Mouse (Mus musculus): Measurements from ENCODE around the gene Cyp2d11.

The Cyp2d11 gene

DNA sequence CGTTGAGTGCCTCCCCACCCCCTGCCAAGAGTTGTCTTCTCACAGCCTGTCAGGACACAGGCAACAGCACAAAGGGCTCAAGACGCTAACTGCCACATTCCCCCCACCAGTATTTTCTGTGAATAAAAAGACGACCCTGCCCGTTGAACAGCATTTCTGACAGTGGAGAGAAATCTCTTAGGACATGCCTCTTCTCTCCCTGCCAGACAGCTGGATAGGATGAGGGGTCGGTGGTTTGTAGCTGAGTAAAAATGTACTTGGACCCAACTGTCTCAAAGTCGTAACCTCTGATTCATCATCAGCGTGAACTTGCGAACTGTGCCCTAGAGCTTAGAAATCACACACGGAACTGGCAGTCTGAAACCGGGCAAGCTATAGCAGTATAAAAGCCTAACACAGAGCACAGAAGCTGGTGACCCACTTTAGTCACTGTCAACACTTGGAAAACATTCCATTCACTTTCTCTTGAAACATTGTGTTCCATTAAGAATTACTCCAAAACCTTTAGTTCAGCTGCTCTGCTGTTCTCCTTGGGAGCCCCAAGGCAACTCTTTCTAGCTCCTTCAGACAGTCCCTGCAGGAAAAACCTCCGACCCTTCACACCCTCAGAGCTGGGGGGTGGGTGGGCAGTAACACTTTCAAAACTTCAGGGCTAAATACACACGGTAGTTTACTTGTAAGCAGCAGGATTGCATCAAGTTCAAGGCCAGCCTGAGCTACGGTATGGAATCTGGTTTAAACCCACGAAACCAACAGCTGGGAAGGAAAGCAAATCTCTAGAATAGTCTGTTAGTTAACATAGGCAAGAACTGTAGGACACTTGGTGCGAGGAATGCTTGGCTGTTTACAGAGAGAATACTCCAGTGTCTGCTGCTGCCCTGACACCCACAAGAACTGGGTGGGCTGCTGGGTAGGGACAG lies 15.3 kb downstream of the Cyp2d11 start:
- TF ChIP-seq POU5F1 (IDR thresholded peaks at IDR 0.05; ENCODE audit: borderline replicate concordance, low read length) (no peak), CTCF (conservative IDR thresholded peaks at IDR 0.05; ENCODE audit: low read length) (no peak), NANOG (IDR thresholded peaks at IDR 0.05; ENCODE audit: borderline replicate concordance, low read length) (no peak)
- Histone ChIP-seq H3K4me1 (replicated peaks; ENCODE audit: low read depth, low read length) (peaks cover 28% of the 10 kb centered on the region), H3K9me3 (ENCODE audit: low read length) (peaks cover 18% of the 10 kb centered on the region), H3K4me3 (replicated peaks; ENCODE audit: low read length) (no peak overlapping the region), H3K27me3 (ENCODE audit: insufficient read depth, low read length) (peaks cover 18% of the 10 kb centered on the region), H3K36me3 (ENCODE audit: insufficient read depth, low read length) (no peaks in the 10 kb centered on the region)

- Histone ChIP-seq H3K9me3 (ENCODE audit: low read length) (peaks cover 9% of the 10 kb centered on the region), H3K27me3 (ENCODE audit: insufficient read depth, low read length) (peaks cover 23% of the 10 kb centered on the region), H3K4me3 (replicated peaks; ENCODE audit: low read length) (no peak overlapping the region), H3K4me1 (replicated peaks; ENCODE audit: low read depth, low read length) (peaks cover 31% of the 10 kb centered on the region), H3K36me3 (ENCODE audit: insufficient read depth, low read length) (no peaks in the 10 kb centered on the region)
- TF ChIP-seq CTCF (conservative IDR thresholded peaks at IDR 0.05; ENCODE audit: low read length) (no peak), POU5F1 (IDR thresholded peaks at IDR 0.05; ENCODE audit: borderline replicate concordance, low read length) (no peak), NANOG (IDR thresholded peaks at IDR 0.05; ENCODE audit: borderline replicate concordance, low read length) (no peak)
Observed at GRCm38 (mm10) chr15:82377701-82378100, 16.1 kb downstream of the Cyp2d11 start.

DNA sequence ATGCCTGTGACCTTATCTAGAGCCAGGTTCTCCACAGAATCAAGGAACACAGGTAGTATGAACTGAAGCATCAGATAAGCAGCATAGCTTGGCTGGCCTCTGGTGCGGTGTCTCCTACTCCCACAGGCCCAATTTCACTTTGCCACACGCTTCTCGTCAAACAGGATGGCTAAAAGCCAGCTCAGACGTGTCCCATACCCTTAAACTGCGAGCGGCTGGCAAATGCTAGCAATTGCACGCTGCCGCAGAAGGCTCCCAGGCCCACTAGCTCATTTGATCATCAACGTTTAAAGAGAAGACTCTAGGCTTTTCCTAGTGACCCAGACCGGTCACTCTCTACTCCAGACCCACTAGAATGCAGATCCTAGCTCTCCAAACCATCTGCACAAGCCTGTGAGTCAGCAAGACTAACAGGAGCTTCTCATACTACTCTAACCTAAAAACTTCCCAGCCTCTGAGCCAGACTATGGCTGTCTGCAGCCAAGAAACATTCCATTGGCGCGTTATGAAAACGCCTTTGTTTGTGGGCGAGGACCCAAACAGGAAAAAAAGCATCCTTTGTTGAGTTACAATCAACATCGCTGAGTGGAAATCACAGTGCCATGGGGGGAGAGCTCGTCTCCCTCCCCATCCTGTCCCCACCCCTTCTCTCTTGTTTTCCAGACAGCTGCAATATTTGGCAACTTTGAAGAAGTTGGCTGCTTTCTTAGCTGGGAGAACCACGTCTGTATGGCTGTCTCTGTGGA lies 17.3 kb downstream of the Cyp2d11 start:
- Histone ChIP-seq H3K4me3 (replicated peaks; ENCODE audit: low read length) (no peak overlapping the region), H3K36me3 (ENCODE audit: insufficient read depth, low read length) (no peaks in the 10 kb centered on the region), H3K9me3 (ENCODE audit: low read length) (no peaks in the 10 kb centered on the region), H3K4me1 (replicated peaks; ENCODE audit: low read depth, low read length) (peaks cover 31% of the 10 kb centered on the region), H3K27me3 (ENCODE audit: insufficient read depth, low read length) (peaks cover 23% of the 10 kb centered on the region)
- TF ChIP-seq NANOG (IDR thresholded peaks at IDR 0.05; ENCODE audit: borderline replicate concordance, low read length) (no peak), POU5F1 (IDR thresholded peaks at IDR 0.05; ENCODE audit: borderline replicate concordance, low read length) (no peak), CTCF (conservative IDR thresholded peaks at IDR 0.05; ENCODE audit: low read length) (no peak)

- no peaks in the 10 kb centered on the region for H3K9me3 ChIP-seq (ENCODE audit: low read length)
- TF ChIP-seq NANOG (IDR thresholded peaks at IDR 0.05; ENCODE audit: borderline replicate concordance, low read length) (no peak), POU5F1 (IDR thresholded peaks at IDR 0.05; ENCODE audit: borderline replicate concordance, low read length) (no peak), CTCF (conservative IDR thresholded peaks at IDR 0.05; ENCODE audit: low read length) (no peak)
- peaks cover 30% of the 10 kb centered on the region for H3K4me1 ChIP-seq (replicated peaks; ENCODE audit: low read depth, low read length)
- no peaks in the 10 kb centered on the region for H3K36me3 ChIP-seq (ENCODE audit: insufficient read depth, low read length)
- H3K4me3 ChIP-seq (replicated peaks; ENCODE audit: low read length) = no peak overlapping the region
- H3K27me3 ChIP-seq (ENCODE audit: insufficient read depth, low read length) = peaks cover 23% of the 10 kb centered on the region
Observed at GRCm38 (mm10) chr15:82375855-82376254, 18.0 kb downstream of the Cyp2d11 start.

- no peak for TF ChIP-seq NANOG (IDR thresholded peaks at IDR 0.05; ENCODE audit: borderline replicate concordance, low read length)
- no peak for TF ChIP-seq CTCF (conservative IDR thresholded peaks at IDR 0.05; ENCODE audit: low read length)
- no peak for TF ChIP-seq POU5F1 (IDR thresholded peaks at IDR 0.05; ENCODE audit: borderline replicate concordance, low read length)
- H3K4me1 ChIP-seq (replicated peaks; ENCODE audit: low read depth, low read length) = peaks cover 19% of the 10 kb centered on the region
- H3K27me3 ChIP-seq (ENCODE audit: insufficient read depth, low read length) = peaks cover 18% of the 10 kb centered on the region
- H3K36me3 ChIP-seq (ENCODE audit: insufficient read depth, low read length) = no peaks in the 10 kb centered on the region
- no peak overlapping the region for H3K4me3 ChIP-seq (replicated peaks; ENCODE audit: low read length)
- no peaks in the 10 kb centered on the region for H3K9me3 ChIP-seq (ENCODE audit: low read length)
Observed at GRCm38 (mm10) chr15:82374437-82374836, 19.4 kb downstream of the Cyp2d11 start.

GRCm38 (mm10) chr15:82372991-82373390 lies 20.8 kb downstream of the Cyp2d11 start:
- Histone ChIP-seq H3K9me3 (ENCODE audit: low read length) (no peaks in the 10 kb centered on the region), H3K27me3 (ENCODE audit: insufficient read depth, low read length) (peaks cover 11% of the 10 kb centered on the region), H3K4me3 (replicated peaks; ENCODE audit: low read length) (no peak overlapping the region), H3K36me3 (ENCODE audit: insufficient read depth, low read length) (no peaks in the 10 kb centered on the region), H3K4me1 (replicated peaks; ENCODE audit: low read depth, low read length) (peaks cover 14% of the 10 kb centered on the region)
- TF ChIP-seq CTCF (conservative IDR thresholded peaks at IDR 0.05; ENCODE audit: low read length) = no peak
- TF ChIP-seq NANOG (IDR thresholded peaks at IDR 0.05; ENCODE audit: borderline replicate concordance, low read length) = no peak
- no peak for TF ChIP-seq POU5F1 (IDR thresholded peaks at IDR 0.05; ENCODE audit: borderline replicate concordance, low read length)

- no peak for TF ChIP-seq NANOG (IDR thresholded peaks at IDR 0.05; ENCODE audit: borderline replicate concordance, low read length)
- no peak for TF ChIP-seq POU5F1 (IDR thresholded peaks at IDR 0.05; ENCODE audit: borderline replicate concordance, low read length)
- TF ChIP-seq CTCF (conservative IDR thresholded peaks at IDR 0.05; ENCODE audit: low read length) = no peak
- H3K27me3 ChIP-seq (ENCODE audit: insufficient read depth, low read length) = 0 out of 2 replicates have a peak, but pooled peaks cover 6% of the 10 kb centered on the region
- H3K4me3 ChIP-seq (replicated peaks; ENCODE audit: low read length) = no peak overlapping the region
- H3K4me1 ChIP-seq (replicated peaks; ENCODE audit: low read depth, low read length) = peaks cover 11% of the 10 kb centered on the region
- no peaks in the 10 kb centered on the region for H3K9me3 ChIP-seq (ENCODE audit: low read length)
- H3K36me3 ChIP-seq (ENCODE audit: insufficient read depth, low read length) = no peaks in the 10 kb centered on the region
Observed at GRCm38 (mm10) chr15:82372446-82372845, 21.4 kb downstream of the Cyp2d11 start.

- peaks cover 6% of the 10 kb centered on the region for H3K4me1 ChIP-seq (replicated peaks; ENCODE audit: low read depth, low read length)
- H3K9me3 ChIP-seq (ENCODE audit: low read length) = no peaks in the 10 kb centered on the region
- H3K27me3 ChIP-seq (ENCODE audit: insufficient read depth, low read length) = 0 out of 2 replicates have a peak, but pooled peaks cover 5% of the 10 kb centered on the region
- H3K4me3 ChIP-seq (replicated peaks; ENCODE audit: low read length) = no peak overlapping the region
- no peaks in the 10 kb centered on the region for H3K36me3 ChIP-seq (ENCODE audit: insufficient read depth, low read length)
- TF ChIP-seq CTCF (conservative IDR thresholded peaks at IDR 0.05; ENCODE audit: low read length) (no peak), NANOG (IDR thresholded peaks at IDR 0.05; ENCODE audit: borderline replicate concordance, low read length) (no peak), POU5F1 (IDR thresholded peaks at IDR 0.05; ENCODE audit: borderline replicate concordance, low read length) (no peak)
Observed at GRCm38 (mm10) chr15:82368851-82369250, 25.0 kb downstream of the Cyp2d11 start.
